ENCODE assay signal across 11 mouse cellular contexts in genomic region chr7:43678517-43678916, GRCm38 (mm10). TPM values are rescaled to one million over a fixed set of nuclear protein-coding genes. Genes with fewer than 3 reads are reported as not detected.
DNase-seq lines count a peak whose midpoint lies in the region; TF ChIP-seq lines count a peak whose summit lies in the region.
"Had no signal": no experiment of that assay in that cellular context is flagged by ENCODE, and none has a peak within 500 bp of the region (broad histone marks: within the 10 kb centered on the region; RNA-seq: fewer than 3 reads in every experiment).

No protein-coding gene starts in this region.

- no peaks in the 10 kb centered on the region for H3K4me1 ChIP-seq in heart, adult 2 months (ENCODE audit: control insufficient read depth, insufficient read depth, low read length)
- H3K4me1 ChIP-seq in thymus, adult 2 months (replicated peaks; ENCODE audit: control insufficient read depth, insufficient read depth, low read length), result no peaks in the 10 kb centered on the region
- H3K4me1 ChIP-seq: embryonic facial prominence, embryonic 13.5 days had no signal

- no peaks in the 10 kb centered on the region for H3K27me3 ChIP-seq in heart, adult 2 months (ENCODE audit: control insufficient read depth, insufficient read depth, low read length)
- H3K27me3 ChIP-seq in thymus, adult 2 months (ENCODE audit: control insufficient read depth, insufficient read depth, low read length), result no peaks in the 10 kb centered on the region
- H3K27me3 ChIP-seq: embryonic facial prominence, embryonic 13.5 days had no signal

- no peak overlapping the region for H3K4me3 ChIP-seq in heart, adult 2 months
- no peak overlapping the region for H3K4me3 ChIP-seq in thymus, adult 2 months (ENCODE audit: control insufficient read depth, insufficient read depth, low read length)
- H3K4me3 ChIP-seq: embryonic facial prominence, embryonic 13.5 days had no signal

- H3K9ac ChIP-seq in heart, adult 2 months (ENCODE audit: low read depth, low read length), result no peak overlapping the region
- H3K9ac ChIP-seq: embryonic facial prominence, embryonic 13.5 days had no signal

- H3K27ac ChIP-seq in heart, adult 2 months, result no peak overlapping the region
- no peak overlapping the region for H3K27ac ChIP-seq in thymus, adult 2 months (ENCODE audit: control insufficient read depth, insufficient read depth, low read length)
- H3K27ac ChIP-seq: embryonic facial prominence, embryonic 13.5 days had no signal

- peak; percentile 83 for TF ChIP-seq CTCF in heart, adult 2 months (IDR thresholded peaks at IDR 0.05)
- no peak for TF ChIP-seq CTCF in thymus, adult 2 months (IDR thresholded peaks at IDR 0.05; ENCODE audit: borderline replicate concordance, control insufficient read depth, extremely low read depth, insufficient read depth, low read length, poor library complexity)

- H3K79me2 ChIP-seq in heart, adult 2 months (replicated peaks; ENCODE audit: control insufficient read depth, insufficient read depth, low read length), result no peaks in the 10 kb centered on the region

- no peak for TF ChIP-seq POLR2A in heart, adult 2 months (IDR thresholded peaks at IDR 0.05; ENCODE audit: insufficient read depth, low read depth, low read length)
- no peak for TF ChIP-seq POLR2A in thymus, adult 2 months (IDR thresholded peaks at IDR 0.05; ENCODE audit: control insufficient read depth, extremely low read depth, insufficient read depth, low read length, poor library complexity)

- TF ChIP-seq EP300 in heart, adult 2 months (IDR thresholded peaks at IDR 0.05; ENCODE audit: insufficient read depth, low read depth, low read length), result no peak

- intact Hi-C loops in heart, adult 2 months (cut with DNase I), result loop anchor here (1.0 to 10.0 kb wide), 2 partner anchors 217 to 696 kb away; no protein-coding TSS in a partner anchor
- intact Hi-C loops in heart, postnatal 25 days (cut with DNase I), result no loop called here

- peak; percentile 41 to 58 for DNase-seq in heart, adult 2 months
- no peak for DNase-seq in heart, postnatal 25 days (ENCODE audit: low spot score)
- DNase-seq in thymus, adult 2 months, result peak; percentile 40
- no peak for DNase-seq in thymus, adult 18-20 months
- peak; percentile 64 for DNase-seq in adrenal gland, postnatal 14 days
- DNase-seq in kidney, postnatal 10 days, result peak; percentile 69
- peak; percentile 61 for DNase-seq in retina, embryonic 14.5 days (ENCODE audit: low spot score)
- DNase-seq in spleen, adult 12 weeks (ENCODE audit: low spot score), result no peak

- no peaks in the 10 kb centered on the region for H3K36me3 ChIP-seq in heart, adult 2 months (ENCODE audit: control insufficient read depth, insufficient read depth, low read length)
- peaks cover 10% of the 10 kb centered on the region; the same call in 1 of the 2 replicates for H3K36me3 ChIP-seq in thymus, adult 2 months (ENCODE audit: control insufficient read depth, insufficient read depth, low read length)

RNA-seq across cellular contexts. Expression of gene Ctu1, which starts 6.7 kb away (rescaled TPM):
- 1 to 10 TPM; 3.1 to 3.2 TPM for total RNA-seq in heart, adult 2 months (2021)
- polyA plus RNA-seq in heart, adult 2 months (2012; rRNA removed), result 2.5 and 3.2 TPM in 2 replicates
- 1 to 10 TPM; 3.2 to 3.8 TPM for total RNA-seq in heart, postnatal 25 days (2021)
- 15.0 and 17.0 TPM in 2 replicates for polyA plus RNA-seq in thymus, adult 2 months (2012; rRNA removed)
- 9.3 and 10.1 TPM in 2 replicates for total RNA-seq in adrenal gland, postnatal 14 days (2021)

RNA-seq across cellular contexts. Expression of gene Klk14, which starts 11.7 kb away (rescaled TPM):
- total RNA-seq in heart, adult 2 months (2021), result under 1 TPM in 1 of 2 experiments, not detected in 1; 0.30 TPM
- polyA plus RNA-seq in heart, adult 2 months (2012; rRNA removed), result 0.44 and 0.45 TPM in 2 replicates
- under 1 TPM; 0.28 to 0.34 TPM for total RNA-seq in heart, postnatal 25 days (2021)
- polyA plus RNA-seq in thymus, adult 2 months (2012; rRNA removed), result 1.9 and 2.0 TPM in 2 replicates
- not detected in 2 replicates for total RNA-seq in adrenal gland, postnatal 14 days (2021)
- total RNA-seq: neutrophil, adult 5-6 weeks had no signal
- polyA plus RNA-seq: embryonic facial prominence, embryonic 13.5 days had no signal

RNA-seq across cellular contexts. Expression of gene Siglece, which starts 18.6 kb away (rescaled TPM):
- total RNA-seq in heart, adult 2 months (2021), result 1 to 10 TPM; 1.6 to 1.9 TPM
- polyA plus RNA-seq in heart, adult 2 months (2012; rRNA removed), result 1.7 and 2.1 TPM in 2 replicates
- total RNA-seq in heart, postnatal 25 days (2021), result 1 to 10 TPM; 1.1 TPM
- 2.5 and 2.8 TPM in 2 replicates for polyA plus RNA-seq in thymus, adult 2 months (2012; rRNA removed)
- 1.1 and 1.4 TPM in 2 replicates for total RNA-seq in adrenal gland, postnatal 14 days (2021)

RNA-seq across cellular contexts. Expression of gene Klk13, which starts 33.9 kb away (rescaled TPM):
- not detected for total RNA-seq in heart, adult 2 months (2021)
- polyA plus RNA-seq in heart, adult 2 months (2012; rRNA removed), result 0.18 and 0.35 TPM in 2 replicates
- not detected for total RNA-seq in heart, postnatal 25 days (2021)
- polyA plus RNA-seq in thymus, adult 2 months (2012; rRNA removed), result 3.6 and 4.4 TPM in 2 replicates
- not detected in 2 replicates for total RNA-seq in adrenal gland, postnatal 14 days (2021)
- total RNA-seq: layer of hippocampus, postnatal 10 days; neutrophil, adult 5-6 weeks had no signal

RNA-seq across cellular contexts. Expression of gene Ceacam18, which starts 44.0 kb away (rescaled TPM):
- total RNA-seq in heart, adult 2 months (2021), result not detected
- not detected in 2 replicates for polyA plus RNA-seq in heart, adult 2 months (2012; rRNA removed)
- not detected for total RNA-seq in heart, postnatal 25 days (2021)
- 0.85 and 1.0 TPM in 2 replicates for polyA plus RNA-seq in thymus, adult 2 months (2012; rRNA removed)
- 0.22 TPM in 1 of 2 replicates, not detected in the other for total RNA-seq in adrenal gland, postnatal 14 days (2021)
- polyA plus RNA-seq: embryonic facial prominence, embryonic 13.5 days had no signal

Comparison
In these comparisons a context has a peak if more than half of its experiments do, and no peak if none do; other contexts are left out.
1. DNase-seq: peak in heart, adult 2 months (2 of 2), thymus, adult 2 months (single experiment), adrenal gland, postnatal 14 days (single experiment), kidney, postnatal 10 days (single experiment) and retina, embryonic 14.5 days (single experiment); none in heart, postnatal 25 days (single experiment), thymus, adult 18-20 months (0 of 2) and spleen, adult 12 weeks (single experiment).